Mouse (Mus musculus) erythroid progenitor cell, adult 5-6 weeks (primary cell): ENCODE data around the gene Xpo5. TPM values are rescaled to one million over a fixed set of nuclear protein-coding genes. Genes with fewer than 3 reads are reported as not detected.

Source experiments
- ATAC-seq: replicated peaks from 2 replicates; pipeline ENCODE4 v1.8.0; 2016; ENCODE audit warnings: moderate number of reproducible peaks, mild to moderate bottlenecking, moderate TSS enrichment, inconsistent platforms; ENCODE audit not compliant: poor library complexity, low FRiP score, severe bottlenecking
- total RNA-seq, 2 experiments: library from RNA; stranded (forward) in 1 of 2; stranded (reverse) in 1 of 2; fragments of 150-400 nt in 1 of 2; fragments of 186-747, 209-891 nt in 1 of 2; gene quantifications; 2 replicates each; pipeline versions ENCODE4 v1.2.3 to v1.2.4; 2015 to 2017; ENCODE audit warnings: low replicate concordance in 2 of 2

The Xpo5 gene
- total RNA-seq, 2 experiments from 2014 or later: 26.8 to 32.0 TPM

DNA sequence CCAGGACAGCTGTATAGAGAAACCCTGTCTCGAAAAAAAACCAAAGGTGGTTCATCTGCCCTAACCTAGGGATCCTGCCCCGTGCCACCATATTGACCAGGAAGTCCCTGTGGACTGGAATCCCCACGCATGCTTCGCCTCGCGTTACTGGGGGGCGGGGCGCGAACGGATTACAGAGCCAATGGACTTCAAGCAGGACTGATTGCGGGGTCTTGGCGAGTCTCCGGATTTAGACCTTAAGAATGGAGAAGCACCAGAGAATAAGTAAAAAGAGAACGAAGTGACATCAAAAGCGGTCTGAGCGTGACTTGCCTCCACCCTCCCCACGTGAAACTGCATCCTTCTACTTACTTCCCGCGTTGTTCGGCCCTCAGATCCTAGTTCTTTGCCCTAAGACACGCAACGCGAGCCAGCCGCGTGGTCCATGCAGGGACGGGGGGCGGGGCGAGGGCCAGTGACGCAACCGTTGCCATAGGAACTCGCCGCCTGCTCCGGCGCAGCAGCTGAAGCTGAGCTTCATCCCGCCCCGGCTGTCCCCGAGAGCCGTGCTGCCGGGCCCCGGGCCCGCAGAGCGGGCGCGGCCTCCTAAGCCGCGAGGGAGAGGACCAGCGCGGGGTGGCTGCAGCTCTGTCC is 51.0 kb downstream of the Xpo5 start, which contains the start of gene Lrrc73:
Lrrc73 (plus strand) TSS at position 80 of the 633 bp plus-strand sequence.
- ATAC-seq: peak; percentile 80

DNA sequence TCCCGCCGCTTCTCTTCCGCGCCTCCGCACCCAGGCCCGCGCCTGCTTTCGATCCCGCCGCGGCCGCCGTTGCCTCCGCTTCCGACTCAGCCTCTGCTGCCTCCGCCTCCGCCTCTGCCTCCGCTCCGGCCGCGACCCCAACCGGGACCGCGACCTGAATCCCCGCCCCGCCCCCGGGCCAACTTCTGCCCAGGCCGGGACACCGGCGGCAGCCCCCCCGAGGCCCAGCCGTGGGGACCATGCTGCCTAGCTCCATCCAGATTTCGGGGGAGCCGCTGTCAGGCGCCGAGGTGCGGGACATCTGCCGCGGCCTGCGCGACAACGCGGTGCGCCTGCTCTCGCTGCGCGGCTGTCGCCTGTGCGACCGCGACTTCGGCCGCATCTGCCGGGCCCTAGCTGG is 51.5 kb downstream of the Xpo5 start:
- ATAC-seq: no peak

DNA sequence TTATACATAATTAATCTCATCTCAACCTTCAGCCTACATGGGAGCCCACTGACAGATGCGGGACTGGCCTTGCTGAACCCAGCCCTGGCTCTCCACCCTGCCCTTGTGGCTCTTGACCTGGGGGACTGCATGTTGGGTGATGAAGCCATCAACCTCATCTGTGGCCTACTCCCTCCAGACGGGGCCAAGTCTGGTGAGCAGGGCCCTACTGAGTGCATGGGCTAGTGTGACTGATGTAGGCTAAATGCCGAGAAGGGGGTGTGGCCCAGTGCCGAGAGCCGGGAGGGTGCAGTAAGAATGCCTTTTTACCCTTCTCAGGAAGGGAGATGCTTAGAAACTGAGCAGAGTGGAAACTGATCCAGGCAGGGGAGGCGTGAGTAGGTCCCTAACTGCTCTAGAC is 52.6 kb downstream of the Xpo5 start:
- no peak for ATAC-seq

DNA sequence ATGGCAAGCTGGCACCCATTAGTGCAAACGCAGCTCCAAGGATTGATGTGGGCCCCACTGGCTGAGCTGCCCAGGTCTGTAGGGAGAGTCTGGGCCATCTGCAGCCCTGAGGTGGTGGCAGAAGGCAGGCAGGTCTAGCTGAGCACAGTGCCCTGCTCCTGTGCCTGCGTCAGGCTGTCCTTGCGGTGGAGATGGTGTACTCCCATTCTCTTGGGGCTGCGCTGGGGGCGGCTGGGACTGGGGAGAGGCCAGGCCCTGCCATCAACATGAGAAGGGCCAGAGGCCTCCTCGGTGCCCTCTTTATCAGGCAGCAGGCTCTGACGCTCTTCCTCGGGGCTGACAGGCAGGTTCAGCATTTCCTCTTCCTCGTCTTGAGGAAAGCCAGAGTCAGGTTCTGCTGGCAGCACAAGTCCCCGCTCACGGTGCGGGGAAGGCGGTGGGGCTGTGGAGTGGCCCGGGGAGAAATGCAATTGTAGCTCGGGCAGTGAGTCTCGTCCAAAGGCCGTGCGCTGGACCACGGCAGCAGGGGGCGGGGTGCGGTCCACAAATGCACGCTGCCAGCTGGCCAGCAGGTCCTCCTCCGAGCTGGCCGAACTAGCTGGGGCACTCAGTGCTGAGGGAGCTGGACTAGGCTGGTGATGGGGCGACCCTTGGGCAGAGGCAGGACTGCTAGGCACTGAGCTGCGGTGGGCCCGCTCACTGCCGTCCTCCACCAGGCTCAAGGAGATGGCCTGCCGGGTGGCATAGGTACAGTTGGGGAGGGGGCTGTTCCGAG is 55.9 kb downstream of the Xpo5 start:
- ATAC-seq: no peak

DNA sequence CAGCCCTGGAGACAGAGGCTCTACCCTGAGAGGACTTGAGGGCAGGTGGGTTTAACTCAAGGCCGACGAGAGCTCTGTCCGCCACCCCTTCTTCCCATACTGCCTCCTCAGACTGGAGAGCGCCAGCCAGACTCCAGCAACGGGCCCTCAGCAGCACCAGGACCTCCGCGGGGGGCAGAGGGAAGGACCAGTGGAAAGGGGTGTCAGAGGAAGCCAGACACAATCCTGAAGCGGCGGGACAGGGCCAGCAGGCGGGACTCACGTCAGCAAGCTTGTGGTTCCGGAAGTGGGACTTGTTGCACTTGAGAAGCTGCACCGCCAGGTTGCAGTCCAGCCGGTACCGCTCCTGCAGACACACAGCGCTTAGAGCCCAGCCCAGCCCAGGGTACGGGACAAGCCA is 57.1 kb downstream of the Xpo5 start:
- no peak for ATAC-seq

DNA sequence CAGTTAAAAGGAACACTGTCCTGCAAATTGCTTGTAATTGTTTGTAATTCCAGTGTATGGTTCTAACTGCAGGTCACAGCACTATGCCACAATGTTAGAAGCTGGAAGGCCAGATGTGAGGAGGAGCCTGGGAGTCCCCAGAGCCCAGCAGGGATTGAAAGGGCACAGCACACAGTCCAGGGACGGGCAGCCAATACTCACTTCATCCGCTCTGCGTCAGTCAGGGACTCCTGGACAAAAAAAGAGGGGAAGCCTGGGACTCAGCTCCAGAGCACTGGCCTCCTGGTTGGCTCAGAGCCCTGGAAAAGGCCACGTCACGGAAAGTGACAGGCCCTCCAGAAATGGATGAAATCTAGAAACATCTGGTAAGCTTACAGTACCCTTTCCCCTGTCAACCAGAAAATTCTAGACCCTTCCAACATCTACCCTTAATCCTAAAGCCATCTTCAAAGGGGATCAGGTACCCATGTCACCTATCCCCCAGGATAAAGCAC is 59.7 kb downstream of the Xpo5 start:
- no peak for ATAC-seq

DNA sequence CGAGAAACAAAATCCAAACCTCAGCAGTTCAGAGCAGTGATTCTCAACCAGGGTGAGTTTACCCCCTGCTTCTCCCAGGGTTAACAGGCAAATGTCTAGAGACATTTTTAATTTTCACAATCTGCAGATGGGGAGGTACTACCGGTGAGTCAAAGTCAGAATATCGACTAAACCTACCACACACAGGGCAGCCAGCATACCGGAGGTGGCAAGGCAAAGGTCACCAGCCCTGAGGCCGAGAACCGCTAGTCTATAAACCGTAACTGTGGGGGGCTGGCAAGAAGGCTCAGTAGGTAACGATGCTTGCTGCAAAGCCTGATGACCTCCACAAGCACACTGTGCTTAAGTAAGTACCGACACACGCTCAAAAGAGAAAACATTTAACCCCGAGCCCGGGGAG is 62.9 kb downstream of the Xpo5 start:
- no peak for ATAC-seq

DNA sequence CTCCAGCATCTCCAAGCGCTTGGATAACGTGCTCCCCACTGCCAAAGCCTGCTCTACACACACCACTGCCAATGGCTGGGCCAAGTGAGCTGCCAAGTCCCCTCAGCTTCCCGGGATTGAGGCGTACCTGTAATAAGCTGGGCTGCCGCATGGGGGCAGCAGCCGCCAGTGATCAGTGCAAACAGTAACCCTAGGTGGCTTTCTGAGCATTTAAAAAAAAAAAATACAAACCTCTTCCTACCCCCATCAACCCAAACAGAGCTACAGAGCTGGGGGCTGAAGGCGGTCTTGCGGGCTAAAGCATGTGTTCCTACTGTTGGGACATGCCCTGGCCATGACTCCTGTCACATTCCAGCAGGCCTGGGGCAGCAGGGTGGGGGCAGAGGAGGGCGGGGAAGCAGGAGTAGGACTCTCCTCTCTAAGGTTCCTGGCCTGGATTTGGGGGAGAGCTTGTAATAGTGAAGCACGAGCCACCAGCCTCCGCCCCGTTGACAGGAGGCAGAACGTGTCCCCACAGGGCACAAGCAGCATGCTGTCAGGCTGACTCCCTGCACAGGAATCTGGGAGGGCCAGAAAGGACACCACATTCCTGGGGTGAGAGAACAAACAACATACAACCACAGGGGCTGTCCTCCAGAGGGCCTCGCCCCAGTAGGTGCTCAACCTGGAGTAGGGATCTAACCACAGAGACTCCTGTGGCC is 63.5 kb downstream of the Xpo5 start:
- peak; percentile 72 for ATAC-seq

DNA sequence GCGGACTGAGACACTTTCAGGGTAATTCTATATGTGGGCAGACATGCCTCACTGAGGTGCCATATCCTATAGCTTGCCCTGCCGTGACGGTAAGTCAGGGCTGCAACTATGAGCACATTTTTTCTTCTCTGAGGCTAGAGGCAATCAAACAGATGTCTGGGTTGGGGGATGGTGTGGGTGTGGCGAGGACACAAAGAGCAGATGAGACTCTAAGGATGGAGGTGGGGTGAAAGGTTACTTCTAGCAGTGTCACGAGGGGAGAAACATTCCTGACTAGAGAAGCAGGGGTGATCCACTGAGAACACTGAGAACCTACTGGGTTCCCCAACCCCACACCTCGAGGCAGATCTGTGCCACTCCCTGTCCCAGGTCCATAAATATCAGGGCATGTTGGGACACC is 64.4 kb downstream of the Xpo5 start:
- no peak for ATAC-seq

DNA sequence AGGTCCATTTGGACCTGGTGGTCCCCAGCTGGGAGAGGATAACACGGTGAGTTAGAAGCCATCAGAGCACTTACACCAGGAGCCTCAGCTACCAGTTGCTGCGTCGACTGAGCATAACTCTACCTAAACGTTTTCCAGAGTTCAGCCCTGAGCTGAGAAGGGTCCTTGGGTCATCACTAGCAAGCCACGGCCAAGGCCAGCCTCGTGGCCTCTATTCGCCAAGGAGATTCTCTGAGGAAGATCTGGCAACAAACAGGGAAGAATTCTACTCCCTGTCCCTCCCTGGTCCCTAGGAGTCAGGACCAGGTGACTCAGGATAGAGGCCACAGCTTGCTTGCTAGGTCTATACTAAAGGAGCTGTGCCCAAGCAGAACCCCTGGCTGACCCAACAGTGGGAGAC is 64.9 kb downstream of the Xpo5 start:
- no peak for ATAC-seq

DNA sequence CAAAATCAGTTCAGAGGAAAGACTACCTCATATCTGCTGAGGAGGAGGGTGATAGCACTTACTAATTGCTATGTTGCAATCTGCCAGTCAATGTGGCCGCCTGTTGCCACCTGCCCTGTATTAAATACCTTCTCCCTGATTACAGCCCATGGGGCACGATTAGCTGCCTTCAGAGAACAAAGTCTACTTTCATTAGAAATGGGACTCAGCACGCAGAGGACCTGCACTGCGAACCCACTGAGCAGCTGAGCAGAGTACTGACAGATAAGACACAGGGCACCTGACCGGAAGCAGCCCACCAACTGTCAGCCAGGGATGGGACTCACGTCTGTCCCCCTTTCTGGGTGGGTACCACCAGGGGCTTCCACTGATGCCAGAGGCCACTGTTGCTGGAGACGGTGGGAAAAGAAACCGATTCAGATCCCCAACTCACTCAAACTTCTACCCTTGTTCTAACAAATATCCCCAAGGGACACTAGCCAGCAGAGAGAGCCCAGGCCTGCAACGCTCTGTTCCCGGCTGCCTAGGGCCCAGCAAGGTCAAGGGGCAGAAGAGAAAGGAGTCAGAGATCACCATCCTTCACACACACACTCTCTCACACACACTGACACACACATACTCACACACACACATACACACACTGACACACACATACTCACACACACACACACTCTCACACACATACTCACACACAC is 65.6 kb downstream of the Xpo5 start:
- ATAC-seq: no peak

DNA sequence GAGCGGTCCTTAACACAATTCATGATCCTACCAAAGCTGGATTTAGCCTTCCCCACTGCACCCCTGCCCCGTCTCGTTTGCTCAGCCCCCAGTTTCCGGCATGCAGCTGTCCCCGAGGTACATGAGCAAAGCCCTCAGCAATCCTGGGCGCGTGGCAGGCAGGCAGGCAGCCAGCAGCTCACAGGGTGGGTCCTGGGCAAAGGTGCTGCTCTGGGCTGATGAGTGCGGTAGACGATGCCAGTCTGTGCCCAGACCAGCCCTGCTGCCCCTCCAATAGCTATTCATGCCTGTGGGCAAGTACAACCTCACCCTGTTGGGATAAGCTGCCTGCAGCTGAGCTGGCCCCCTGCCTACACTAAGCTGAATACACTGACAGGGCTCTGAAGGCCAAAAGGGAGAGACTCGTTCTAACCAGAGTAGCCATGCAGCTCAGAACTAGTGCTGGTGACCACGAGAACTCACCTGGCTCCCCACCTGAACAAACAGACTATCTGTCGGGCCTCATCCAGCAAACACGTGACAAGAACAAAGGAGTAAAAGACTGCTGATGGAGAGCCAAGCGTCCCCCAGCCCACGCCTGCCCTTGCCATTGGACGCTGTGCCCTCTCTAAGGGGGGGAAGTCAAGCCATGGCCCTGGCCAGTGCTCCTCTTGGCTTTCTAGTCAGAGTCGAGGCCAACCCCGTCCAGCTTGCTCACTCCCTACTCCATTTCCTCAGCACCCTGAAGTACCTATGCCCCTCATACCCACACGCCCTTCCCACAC is 67.4 kb downstream of the Xpo5 start:
- no peak for ATAC-seq

DNA sequence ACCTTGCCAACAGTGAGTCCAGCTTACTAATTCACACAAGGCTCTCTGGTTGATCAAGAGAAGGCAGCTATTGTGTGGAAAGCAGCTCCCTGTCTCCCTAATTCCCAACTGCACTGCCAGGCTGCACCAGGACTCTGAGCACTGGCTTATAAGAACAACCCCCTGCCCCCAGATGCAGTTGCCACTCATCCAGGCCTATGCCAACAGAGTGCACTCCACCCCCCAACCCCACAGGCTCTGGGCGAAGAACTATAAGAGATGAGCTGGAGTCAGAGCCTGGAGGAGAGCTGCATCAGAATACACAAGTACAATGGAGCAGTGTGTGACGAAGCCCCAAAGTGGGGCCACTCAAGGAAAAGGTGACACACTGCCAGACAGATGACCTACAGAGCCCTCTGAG is 69.5 kb downstream of the Xpo5 start:
- no peak for ATAC-seq

DNA sequence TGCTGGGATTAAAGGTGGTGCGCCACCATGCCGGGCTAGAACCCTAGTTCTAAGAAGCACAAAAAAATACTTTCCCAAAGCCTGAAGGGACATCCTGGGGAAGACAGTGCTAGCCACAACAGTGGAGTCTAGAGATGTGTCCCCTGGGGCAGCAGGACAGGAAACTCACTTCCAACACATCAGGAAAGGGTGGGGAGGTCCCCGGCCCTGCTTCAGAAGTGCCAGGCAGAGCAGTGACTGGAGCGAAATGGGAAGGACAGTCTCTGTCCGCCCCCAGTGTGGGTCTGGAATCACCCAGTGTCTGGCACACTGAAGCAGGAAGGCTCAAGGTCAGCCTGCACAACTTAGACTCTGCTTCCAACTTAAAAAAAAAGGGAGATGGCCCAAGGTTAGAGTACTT is 70.1 kb downstream of the Xpo5 start:
- ATAC-seq: no peak

DNA sequence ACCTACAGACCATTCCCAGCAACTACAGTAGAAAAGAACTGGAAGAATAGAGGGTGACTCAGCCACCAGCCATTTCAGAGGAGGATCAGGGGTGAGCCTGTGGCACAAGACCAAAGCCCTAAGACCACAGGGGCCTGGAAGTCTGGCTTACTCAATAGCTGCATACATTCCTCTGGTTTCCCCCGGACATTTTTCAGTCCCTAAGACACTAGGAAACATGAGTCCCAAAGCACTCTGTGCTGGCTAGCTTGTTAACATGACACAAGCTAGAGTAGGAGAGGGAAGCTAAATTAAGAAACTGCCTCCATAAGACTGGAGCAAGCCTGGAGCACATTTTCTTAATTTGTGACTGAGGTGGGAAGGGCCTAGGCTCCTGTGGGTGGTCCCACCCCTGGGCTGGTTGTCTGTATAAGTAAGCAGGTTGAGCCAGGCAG is 71.2 kb downstream of the Xpo5 start:
- ATAC-seq: no peak

DNA sequence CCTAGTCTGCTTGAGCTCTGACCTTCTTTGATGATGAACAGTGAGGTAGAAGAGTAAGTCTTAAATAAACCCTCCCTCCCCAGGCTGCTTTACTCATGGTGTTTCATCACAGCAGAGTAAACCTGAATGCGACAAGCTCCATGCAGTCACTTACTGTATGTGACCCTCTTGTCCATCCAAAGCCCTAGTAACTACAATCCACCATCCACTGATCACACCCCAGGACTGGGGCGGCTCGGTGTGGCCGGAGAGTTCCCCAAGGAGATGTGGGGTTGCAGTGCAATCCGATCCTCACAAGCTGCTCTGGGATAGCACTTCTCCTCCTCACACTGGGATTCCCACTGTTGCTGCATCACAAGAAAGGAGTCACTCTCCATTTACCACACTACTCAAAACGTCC is 71.9 kb downstream of the Xpo5 start:
- ATAC-seq: no peak

DNA sequence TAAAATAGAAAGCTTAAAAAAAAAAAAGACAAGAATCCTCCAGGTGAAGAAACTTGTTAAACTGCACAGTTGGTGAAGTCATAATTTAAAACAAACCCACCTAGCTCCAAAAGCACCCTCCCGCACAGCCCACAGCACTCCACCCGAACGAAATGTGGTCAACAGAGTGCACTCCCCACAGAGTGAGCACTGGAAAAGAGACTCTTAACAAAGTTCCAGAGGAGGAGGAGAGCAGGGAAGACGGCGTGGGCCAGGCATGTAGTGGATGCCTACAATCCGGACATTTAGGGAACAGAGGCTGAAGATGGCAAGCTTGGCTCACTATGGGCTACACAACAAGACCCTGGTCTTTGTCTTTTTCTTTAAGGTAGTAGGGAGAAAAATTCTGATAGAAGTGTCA is 72.5 kb downstream of the Xpo5 start:
- no peak for ATAC-seq

DNA sequence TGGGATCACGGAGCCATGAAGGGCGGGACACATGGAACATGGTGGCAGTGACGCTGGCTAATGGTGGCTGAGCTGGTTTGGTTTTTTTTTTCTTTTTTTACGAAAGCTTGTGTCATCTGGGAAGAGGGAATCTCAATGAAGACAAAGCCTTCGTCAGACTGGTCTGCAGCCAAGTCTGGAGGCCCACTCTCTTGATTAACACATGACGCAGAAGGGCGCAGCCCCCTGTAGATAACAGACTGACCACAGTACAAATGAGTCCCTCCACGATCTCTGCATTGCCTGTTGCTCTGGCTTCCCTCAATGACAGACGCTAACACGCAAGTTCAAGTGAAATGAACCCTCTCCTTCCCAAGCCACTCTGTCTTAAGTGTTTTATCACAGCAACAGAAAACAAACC is 72.9 kb downstream of the Xpo5 start:
- ATAC-seq: no peak

DNA sequence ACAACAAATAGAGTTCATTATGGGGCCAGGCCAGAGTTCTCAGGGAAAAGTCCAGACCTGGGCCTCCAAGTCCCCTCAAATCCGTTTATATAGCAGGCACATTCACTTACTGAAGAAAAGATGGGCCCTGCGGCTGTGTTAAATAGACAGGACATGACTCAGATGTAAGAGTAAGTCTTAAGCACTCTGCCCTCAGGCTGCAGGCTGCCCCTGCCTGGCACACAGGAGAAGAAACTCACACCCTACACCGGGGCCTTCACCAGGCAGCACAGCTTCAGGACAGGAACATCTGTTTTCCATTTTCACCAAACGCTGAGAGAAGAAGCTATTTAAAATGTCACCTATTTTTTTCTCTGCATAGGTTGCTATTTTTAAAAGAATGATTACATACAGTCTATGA is 75.0 kb downstream of the Xpo5 start:
- no peak for ATAC-seq
